8 mouse cellular contexts compared by ENCODE assay signal in the genomic region with DNA sequence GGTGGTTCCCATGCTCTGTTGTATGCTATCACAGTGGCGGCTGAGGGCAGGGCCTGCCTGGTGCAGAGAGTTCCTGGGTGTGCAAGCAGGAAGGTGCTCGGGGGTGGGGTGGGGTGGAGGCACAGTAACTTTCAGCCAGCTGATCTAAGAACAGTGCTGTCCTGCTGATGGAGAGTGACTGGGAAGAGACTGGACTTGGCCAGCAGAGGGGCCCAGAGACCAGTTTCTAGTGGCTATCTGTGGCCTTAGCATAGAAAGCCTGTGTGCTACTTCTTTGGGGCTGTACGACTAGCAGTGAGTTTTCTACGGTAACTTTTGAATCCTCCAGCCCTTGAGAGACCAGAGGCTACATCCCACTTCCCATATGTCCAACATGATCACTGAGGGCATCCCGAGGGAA. TPM values are rescaled to one million over a fixed set of nuclear protein-coding genes. Genes with fewer than 3 reads are reported as not detected.
DNase-seq lines count a peak whose midpoint lies in the region; ATAC-seq and TF ChIP-seq lines count a peak whose summit lies in the region.

No protein-coding gene starts in this region.

- H3K27me3 ChIP-seq in midbrain, embryonic 12.5 days = peaks cover 21% of the 10 kb centered on the region

- TF ChIP-seq CTCF in bone marrow, adult 2 months (IDR thresholded peaks at IDR 0.05; ENCODE audit: control insufficient read depth, insufficient read depth, low read length) = 0 out of 2 replicates have a peak, but pooled peaks have one; percentile 5
- TF ChIP-seq CTCF in layer of hippocampus, adult 2 months (conservative IDR thresholded peaks at IDR 0.05) = peak; percentile 76

- peak; percentile 72 for ATAC-seq in midbrain, embryonic 12.5 days (ENCODE audit: low FRiP score, low read depth)

- no peak overlapping the region for H3K4me2 ChIP-seq in midbrain, embryonic 12.5 days (replicated peaks)

- no peaks in the 10 kb centered on the region for H3K9me3 ChIP-seq in midbrain, embryonic 12.5 days

- H3K4me1 ChIP-seq in bone marrow, adult 2 months (ENCODE audit: control insufficient read depth, insufficient read depth, low read length) = no peaks in the 10 kb centered on the region; the same call in 1 of the 2 replicates
- H3K4me1 ChIP-seq in midbrain, embryonic 12.5 days = peaks cover 13% of the 10 kb centered on the region

- WGBS in bone marrow, adult 2 months = 51% methylated on average over 5 of the region's 5 CpGs
- WGBS in midbrain, embryonic 12.5 days = 43% methylated on average over 5 of the region's 5 CpGs

- TF ChIP-seq POLR2A in bone marrow, adult 2 months (IDR thresholded peaks at IDR 0.05; ENCODE audit: borderline replicate concordance, control insufficient read depth, low read depth, low read length) = no peak

- no peaks in the 10 kb centered on the region for H3K36me3 ChIP-seq in midbrain, embryonic 12.5 days

- peak; percentile 55 for DNase-seq in layer of hippocampus, adult 11-12 months (ENCODE audit: low spot score)
- no peak for DNase-seq in layer of hippocampus, adult 9-10 months (ENCODE audit: low spot score)
- peak; percentile 18 to 26 for DNase-seq in frontal cortex, postnatal 36 days (ENCODE audit: low spot score in 2 of 2)
- peak; percentile 32 to 33 for DNase-seq in layer of hippocampus, adult 2 months (ENCODE audit: low spot score in 2 of 2)
- DNase-seq in gastrocnemius, postnatal 25 days = no peak
- no peak for DNase-seq in urinary bladder, postnatal 4 days (ENCODE audit: low spot score in 2 of 2)

- H3K4me3 ChIP-seq in bone marrow, adult 2 months (replicated peaks; ENCODE audit: control insufficient read depth, low read depth, low read length) = no peak overlapping the region
- no peak overlapping the region for H3K4me3 ChIP-seq in layer of hippocampus, adult 2 months
- H3K4me3 ChIP-seq in midbrain, embryonic 12.5 days = no peak overlapping the region

- H3K9ac ChIP-seq in midbrain, embryonic 12.5 days (replicated peaks) = 0 out of 2 replicates have a peak overlapping the region, but pooled peaks have one; percentile 11

- H3K27ac ChIP-seq in bone marrow, adult 2 months (ENCODE audit: control insufficient read depth, insufficient read depth, low read depth, low read length, poor library complexity) = no peak overlapping the region
- peak overlapping the region; percentile 83 for H3K27ac ChIP-seq in layer of hippocampus, adult 2 months
- H3K27ac ChIP-seq in midbrain, embryonic 12.5 days (replicated peaks) = 0 out of 2 replicates have a peak overlapping the region, but pooled peaks have one; percentile 44

RNA-seq across cellular contexts. Expression of gene Noxa1, which starts 4.0 kb away (rescaled TPM):
- polyA plus RNA-seq in bone marrow, adult 2 months (2011; ENCODE audit: insufficient read depth, insufficient read length, low replicate concordance, missing spikeins) = not detected in 2 replicates
- total RNA-seq in layer of hippocampus, adult 2 months (2021) = not detected
- not detected in 2 replicates for polyA plus RNA-seq in midbrain, embryonic 12.5 days (2016; fragmentation: Nextera tagmentation; extraction: Ambion mirVana)
- not detected for total RNA-seq in gastrocnemius, postnatal 25 days (2021)

RNA-seq across cellular contexts. Expression of gene Entpd8, which starts 18.9 kb away (rescaled TPM):
- polyA plus RNA-seq in bone marrow, adult 2 months (2011; ENCODE audit: insufficient read depth, insufficient read length, low replicate concordance, missing spikeins) = not detected in 2 replicates
- not detected for total RNA-seq in layer of hippocampus, adult 2 months (2021)
- not detected in 2 replicates for polyA plus RNA-seq in midbrain, embryonic 12.5 days (2016; fragmentation: Nextera tagmentation; extraction: Ambion mirVana)
- not detected for total RNA-seq in gastrocnemius, postnatal 25 days (2021)

RNA-seq across cellular contexts. Expression of gene Nsmf, which starts 44.8 kb away (rescaled TPM):
- 11.3 and 28.2 TPM in 2 replicates for polyA plus RNA-seq in bone marrow, adult 2 months (2011; ENCODE audit: insufficient read depth, insufficient read length, low replicate concordance, missing spikeins)
- 1,000 to 10,000 TPM in 1 of 2 experiments, 100 to 1,000 TPM in 1; 975 to 1,037 TPM for total RNA-seq in layer of hippocampus, adult 2 months (2021)
- 102 and 104 TPM in 2 replicates for polyA plus RNA-seq in midbrain, embryonic 12.5 days (2016; fragmentation: Nextera tagmentation; extraction: Ambion mirVana)
- 10 to 100 TPM; 12.8 to 15.9 TPM for total RNA-seq in gastrocnemius, postnatal 25 days (2021)

Comparison
In these comparisons a context has a peak if more than half of its experiments do, and no peak if none do; other contexts are left out.
1. DNase-seq: peak in layer of hippocampus, adult 11-12 months (single experiment), frontal cortex, postnatal 36 days (2 of 2) and layer of hippocampus, adult 2 months (2 of 2); none in layer of hippocampus, adult 9-10 months (single experiment), gastrocnemius, postnatal 25 days (single experiment) and urinary bladder, postnatal 4 days (0 of 2).
2. RNA of gene Nsmf, which starts 44.8 kb away (total RNA-seq): 975 to 1,037 TPM in layer of hippocampus, adult 2 months; 12.8 to 15.9 TPM in gastrocnemius, postnatal 25 days; every median in the first group is over 10 times any median in the second.